Mouse (Mus musculus) regulatory T cell (primary cell): ENCODE results near the gene Adgra1.

Experiments used
- in situ Hi-C: fragments of 300-600 bp; cut with MboI, MseI; formaldehyde crosslinking; loops from one replicate; pipeline ENCODE4 v1.15.1; 2025; ENCODE audit warnings: high pct_unique_total_duplicates

Adgra1 gene

GRCm38 (mm10) chr7:139905261-139905660, 71.3 kb downstream of the Adgra1 start:
- in situ Hi-C loops, result loop anchor here (10.0 kb wide), 1 partner anchor 880 kb away; the partner anchor contains the start of gene Syce1

GRCm38 (mm10) chr7:139905661-139906060, 71.7 kb downstream of the Adgra1 start:
- in situ Hi-C loops, result loop anchor here (10.0 kb wide), 1 partner anchor 879 kb away; the partner anchor contains the start of gene Syce1

GRCm38 (mm10) chr7:139908176-139908575, 74.2 kb downstream of the Adgra1 start:
- in situ Hi-C loops, result loop anchor here (10.0 kb wide), 1 partner anchor 877 kb away; the partner anchor contains the start of gene Syce1

- in situ Hi-C loops, result loop anchor here (10.0 kb wide), 1 partner anchor 875 kb away; the partner anchor contains the start of gene Syce1
These were observed 75.5 kb downstream of the Adgra1 start for GRCm38 (mm10) chr7:139909469-139909868.

- in situ Hi-C loops, result loop anchor here (5.0 kb wide), 1 partner anchor 82 kb away; the partner anchor contains the start of gene Adam8
These were observed 76.3 kb downstream of the Adgra1 start for GRCm38 (mm10) chr7:139910204-139910835.

GRCm38 (mm10) chr7:139914141-139915047, 80.4 kb downstream of the Adgra1 start:
- in situ Hi-C loops, result loop anchor here (5.0 kb wide), 1 partner anchor 78 kb away; the partner anchor contains the start of gene Adam8

- in situ Hi-C loops, result no loop called here
These were observed 81.8 kb downstream of the Adgra1 start for GRCm38 (mm10) chr7:139915646-139916257.

GRCm38 (mm10) chr7:139916345-139916744, 82.4 kb downstream of the Adgra1 start:
- in situ Hi-C loops, result no loop called here

GRCm38 (mm10) chr7:139918262-139918661, 84.3 kb downstream of the Adgra1 start:
- in situ Hi-C loops, result no loop called here
